Mouse (Mus musculus) right cerebral cortex, adult 2 months (tissue): ENCODE results near the gene Dsp.

Experiments used
- DNase-seq, 2 experiments: peaks; one replicate each; pipeline ENCODE4 v3.0.0; 2021 to 2022; ENCODE audit warnings: low spot score in 2 of 2

Dsp gene

GRCm38 (mm10) chr13:38170707-38171144 lies 19.6 kb downstream of the Dsp start:
- DNase-seq, result no peak

- no peak for DNase-seq
These were observed 42.3 kb downstream of the Dsp start for GRCm38 (mm10) chr13:38193406-38193805.

GRCm38 (mm10) chr13:38201413-38201812 lies 50.3 kb downstream of the Dsp start:
- no peak for DNase-seq

GRCm38 (mm10) chr13:38204171-38204570 lies 53.1 kb downstream of the Dsp start:
- no peak for DNase-seq

GRCm38 (mm10) chr13:38204702-38205482 lies 53.8 kb downstream of the Dsp start, which contains the start of gene Snrnp48:
Gene Snrnp48 (plus strand): TSS chr13:38204938.
- DNase-seq, result peak; percentile 88 to 90

GRCm38 (mm10) chr13:38211122-38211521 lies 60.0 kb downstream of the Dsp start:
- DNase-seq, result no peak

- no peak for DNase-seq
These were observed 67.6 kb downstream of the Dsp start for GRCm38 (mm10) chr13:38218686-38219085.

- DNase-seq, result no peak
These were observed 69.2 kb downstream of the Dsp start for GRCm38 (mm10) chr13:38220331-38220730.

GRCm38 (mm10) chr13:38230177-38230821 lies 79.2 kb downstream of the Dsp start:
- DNase-seq, result no peak

- no peak for DNase-seq
These were observed 81.3 kb downstream of the Dsp start for GRCm38 (mm10) chr13:38232411-38232810.

GRCm38 (mm10) chr13:38232856-38233625 lies 81.9 kb downstream of the Dsp start:
- no peak for DNase-seq

GRCm38 (mm10) chr13:38234651-38235050 lies 83.6 kb downstream of the Dsp start:
- no peak for DNase-seq

GRCm38 (mm10) chr13:38235370-38235769 lies 84.3 kb downstream of the Dsp start:
- DNase-seq, result no peak

GRCm38 (mm10) chr13:38248151-38248550 lies 97.1 kb downstream of the Dsp start:
- no peak for DNase-seq
